Mouse (Mus musculus) spleen, adult 10 weeks (tissue): ENCODE measurements around the gene Gm6482. TPM values are rescaled to one million over a fixed set of nuclear protein-coding genes. Genes with fewer than 3 reads are reported as not detected.

Experiments
- polyA plus RNA-seq: library from polyadenylated mRNA; stranded (reverse); fragments of 350-450 nt; fragmentation: Illumina TruSeq; extraction: RNeasy Lipid Tissue Mini Kit (QIAGEN cat#74804); gene quantifications from one replicate; pipeline ENCODE4 v1.2.3, GENCODE M21; 2015; ENCODE audit warnings: low replicate concordance; ENCODE audit not compliant: insufficient read depth

Gene Gm6482
- not detected for polyA plus RNA-seq

GRCm38 (mm10) chr14:41408181-41408580, at the start of gene Gm6482:
TSS of gene Gm6482 (minus strand) at chr14:41408281.

DNA sequence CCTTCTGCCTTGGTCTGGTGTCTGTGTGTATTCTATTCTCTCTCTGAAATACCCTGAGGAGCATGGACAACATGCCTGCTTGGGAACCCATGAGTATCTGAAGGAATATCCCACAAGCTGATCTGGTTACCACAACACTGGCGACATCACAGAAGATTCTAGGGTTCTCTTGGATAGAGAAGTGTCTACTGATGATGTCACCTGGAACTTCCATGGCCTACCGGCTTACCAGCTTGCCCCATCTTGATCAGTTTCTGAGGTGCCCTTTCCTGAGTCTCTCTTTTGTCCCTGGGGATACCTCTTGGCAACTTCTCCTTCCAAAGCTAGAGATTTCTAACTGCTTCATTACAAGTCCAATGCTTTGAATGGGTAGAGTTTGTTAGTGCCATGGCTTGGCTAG, 45.3 kb upstream of the Gm6482 start, which contains the start of gene Gm7954:
Gene Gm7954 (minus strand): TSS at position 101 of the 400 bp plus-strand sequence.

GRCm38 (mm10) chr14:41386279-41386678, 21.8 kb downstream of the Gm6482 start, which contains the start of gene Gm7945:
TSS of gene Gm7945 (minus strand) at chr14:41386379.

Other genes with a start within 250 kb of the Gm6482 start
- gene Sftpd, start 223.1 kb downstream of the Gm6482 start, polyA plus RNA-seq, result not detected
- gene Gm2832, start 129.5 kb downstream of the Gm6482 start, polyA plus RNA-seq, result not detected
- gene Gm5798, start 59.7 kb downstream of the Gm6482 start, polyA plus RNA-seq, result not detected
- gene Gm7945, start 21.9 kb downstream of the Gm6482 start, polyA plus RNA-seq, result not detected
- gene Gm7954, start 45.2 kb upstream of the Gm6482 start, polyA plus RNA-seq, result not detected
- not detected for gene Gm3486, start 81.2 kb upstream of the Gm6482 start, polyA plus RNA-seq
- not detected for gene Gm7970, start 147.3 kb upstream of the Gm6482 start, polyA plus RNA-seq
- gene 1700049E17Rik2, start 164.9 kb upstream of the Gm6482 start, polyA plus RNA-seq, result not detected
- gene Gm3072, start 216.3 kb upstream of the Gm6482 start, polyA plus RNA-seq, result not detected
- gene Gm3676, start 238.2 kb upstream of the Gm6482 start, polyA plus RNA-seq, result not detected